Mouse (Mus musculus): Measurements from ENCODE around the gene Ctrb1. TPM values are rescaled to one million over a fixed set of nuclear protein-coding genes. Genes with fewer than 3 reads are reported as not detected.
A peak's percentile ranks its signal among the peaks of the same experiment; 100 is the strongest.

The Ctrb1 gene
- total RNA-seq (2021) = not detected
- long read RNA-seq, experiment 1 = 0 reads
- long read RNA-seq, experiment 2 = 0 reads

- intact Hi-C loops (cut with DNase I) = no loop called here
These were observed at the start of gene Ctrb1 for GRCm38 (mm10) chr8:111690960-111691445. Gene Ctrb1 (minus strand): TSS chr8:111691010.

GRCm38 (mm10) chr8:111740301-111740711 is 49.5 kb upstream of the Ctrb1 start:
- intact Hi-C loops (cut with DNase I) = no loop called here
- DNase-seq = no peak

More at GRCm38 (mm10) chr8:111690960-111691445, at the start of gene Ctrb1:
- no peak for DNase-seq

- DNase-seq = no peak
- intact Hi-C loops (cut with DNase I) = no loop called here
These were observed 48.8 kb upstream of the Ctrb1 start for GRCm38 (mm10) chr8:111739604-111740003.

GRCm38 (mm10) chr8:111738867-111739266 is 48.1 kb upstream of the Ctrb1 start:
- DNase-seq = no peak
- intact Hi-C loops (cut with DNase I) = no loop called here

GRCm38 (mm10) chr8:111736321-111736720 is 45.5 kb upstream of the Ctrb1 start:
- intact Hi-C loops (cut with DNase I) = no loop called here
- no peak for DNase-seq

- DNase-seq = no peak
- intact Hi-C loops (cut with DNase I) = no loop called here
These were observed 45.0 kb upstream of the Ctrb1 start for GRCm38 (mm10) chr8:111735791-111736190.

GRCm38 (mm10) chr8:111735335-111735761 is 44.5 kb upstream of the Ctrb1 start:
- peak in 1 of 2 experiments; percentile 48 for DNase-seq
- intact Hi-C loops (cut with DNase I) = no loop called here

- no peak for DNase-seq
- intact Hi-C loops (cut with DNase I) = no loop called here
These were observed 43.6 kb upstream of the Ctrb1 start for GRCm38 (mm10) chr8:111734244-111734960.

GRCm38 (mm10) chr8:111733581-111734243 is 42.9 kb upstream of the Ctrb1 start:
- intact Hi-C loops (cut with DNase I) = no loop called here
- DNase-seq = no peak

- intact Hi-C loops (cut with DNase I) = no loop called here
- no peak for DNase-seq
These were observed 41.7 kb upstream of the Ctrb1 start for GRCm38 (mm10) chr8:111732406-111733085.

- peak; percentile 99 for DNase-seq
- intact Hi-C loops (cut with DNase I) = no loop called here
These were observed 41.2 kb upstream of the Ctrb1 start for GRCm38 (mm10) chr8:111732004-111732403.

GRCm38 (mm10) chr8:111731231-111731977 is 40.6 kb upstream of the Ctrb1 start:
- peak in 1 of 2 experiments; percentile 55 for DNase-seq
- intact Hi-C loops (cut with DNase I) = no loop called here

GRCm38 (mm10) chr8:111729233-111730170 is 38.7 kb upstream of the Ctrb1 start:
- no peak for DNase-seq
- intact Hi-C loops (cut with DNase I) = no loop called here

GRCm38 (mm10) chr8:111728481-111728880 is 37.7 kb upstream of the Ctrb1 start:
- intact Hi-C loops (cut with DNase I) = no loop called here
- DNase-seq = no peak

GRCm38 (mm10) chr8:111727553-111727952 is 36.7 kb upstream of the Ctrb1 start:
- no peak for DNase-seq
- intact Hi-C loops (cut with DNase I) = no loop called here

- DNase-seq = peak; percentile 73 to 83
- intact Hi-C loops (cut with DNase I) = no loop called here
These were observed 35.5 kb upstream of the Ctrb1 start for GRCm38 (mm10) chr8:111726102-111726900.

- intact Hi-C loops (cut with DNase I) = no loop called here
- no peak for DNase-seq
These were observed 34.5 kb upstream of the Ctrb1 start for GRCm38 (mm10) chr8:111725341-111725740.

GRCm38 (mm10) chr8:111720115-111720544 is 29.3 kb upstream of the Ctrb1 start:
- DNase-seq = no peak
- intact Hi-C loops (cut with DNase I) = no loop called here

Data from heart, postnatal 14 days (tissue).